Comparison of ENCODE assay signal across 1 mouse cellular context in genomic region chr9:108632375-108632774, GRCm38 (mm10).
TF ChIP-seq lines count a peak whose summit lies in the region.

No protein-coding gene starts in this region.

TF ChIP-seq in MEL, 35 proteins besides CTCF, POLR2A, EP300 and RAD21 (continued from another document):
- TF ChIP-seq SIN3A (IDR thresholded peaks at IDR 0.05; ENCODE audit: low read length) (no peak), E2F4 (IDR thresholded peaks at IDR 0.05; ENCODE audit: borderline replicate concordance, low read depth, low read length) (no peak), UBTF (IDR thresholded peaks at IDR 0.05; ENCODE audit: borderline replicate concordance, insufficient read depth, low read depth, low read length) (no peak), ELF1 (IDR thresholded peaks at IDR 0.05; ENCODE audit: low read depth, low read length) (no peak), CHD2 (IDR thresholded peaks at IDR 0.05; ENCODE audit: low read length) (no peak), MAFK (IDR thresholded peaks at IDR 0.05; ENCODE audit: borderline replicate concordance, low read depth, low read length) (no peak), MYC (IDR thresholded peaks at IDR 0.05; ENCODE audit: low read depth, low read length) (no peak), ZNF384 (IDR thresholded peaks at IDR 0.05; ENCODE audit: low read depth, low read length) (0 out of 2 replicates have a peak, but pooled peaks have one; percentile 28), MEF2A (IDR thresholded peaks at IDR 0.05; ENCODE audit: extremely low read depth, insufficient replicate concordance, low read depth, low read length, poor library complexity, severe bottlenecking) (no peak), SMC3 (IDR thresholded peaks at IDR 0.05; ENCODE audit: low read depth, low read length) (no peak), RCOR1 (IDR thresholded peaks at IDR 0.05; ENCODE audit: low read depth, low read length) (no peak), ZMIZ1 (IDR thresholded peaks at IDR 0.05; ENCODE audit: low read depth, low read length) (no peak), TCF12 (IDR thresholded peaks at IDR 0.05; ENCODE audit: low read depth, low read length) (0 out of 2 replicates have a peak, but pooled peaks have one; percentile 20), NELFE (IDR thresholded peaks at IDR 0.05; ENCODE audit: low read depth, low read length) (peak; percentile 22; the same call in 1 of the 2 replicates), USF1 (IDR thresholded peaks at IDR 0.05; ENCODE audit: low read depth, low read length) (no peak), ZKSCAN1 (IDR thresholded peaks at IDR 0.05; ENCODE audit: low read depth, low read length) (no peak), POLR2AphosphoS2 (IDR thresholded peaks at IDR 0.05; ENCODE audit: low read length) (no peak), JUND (IDR thresholded peaks at IDR 0.05; ENCODE audit: low read depth, low read length) (no peak), GABPA (IDR thresholded peaks at IDR 0.05; ENCODE audit: low read depth, low read length) (no peak), MAZ (IDR thresholded peaks at IDR 0.05; ENCODE audit: low read depth, low read length) (no peak), TAL1 (IDR thresholded peaks at IDR 0.05; ENCODE audit: low read length) (no peak), CHD1 (IDR thresholded peaks at IDR 0.05; ENCODE audit: low read depth, low read length) (no peak), POLR2AphosphoS5 (IDR thresholded peaks at IDR 0.05; ENCODE audit: borderline replicate concordance, low read depth, low read length) (no peak), TBP (IDR thresholded peaks at IDR 0.05; ENCODE audit: low read depth, low read length) (no peak), MXI1 (IDR thresholded peaks at IDR 0.05; ENCODE audit: low read depth, low read length) (no peak), USF2 (IDR thresholded peaks at IDR 0.05; ENCODE audit: borderline replicate concordance in 1 of 2, insufficient read depth in 1 of 2, low read depth in 1 of 2, low read length in 2 of 2) (no peak), BHLHE40 (IDR thresholded peaks at IDR 0.05; ENCODE audit: borderline replicate concordance, low read depth, low read length) (no peak), KAT2A (conservative IDR thresholded peaks at IDR 0.05; ENCODE audit: low read depth, low read length) (no peak), NRF1 (IDR thresholded peaks at IDR 0.05; ENCODE audit: insufficient read depth, low read depth, low read length, poor library complexity, severe bottlenecking) (no peak), MYB (IDR thresholded peaks at IDR 0.05; ENCODE audit: low read depth, low read length) (no peak), HCFC1 (IDR thresholded peaks at IDR 0.05; ENCODE audit: low read depth, low read length) (no peak), ETS1 (IDR thresholded peaks at IDR 0.05; ENCODE audit: low read depth, low read length) (peak; percentile 65), GATA1 (IDR thresholded peaks at IDR 0.05; ENCODE audit: low read depth, low read length) (peak; percentile 34; the same call in 1 of the 2 replicates), MAX (IDR thresholded peaks at IDR 0.05; ENCODE audit: low read length) (no peak)
TF ChIP-seq in MEL: peak in this region for 5.
